Mouse (Mus musculus): Measurements from ENCODE around the gene Dpyd. TPM values are rescaled to one million over a fixed set of nuclear protein-coding genes. Genes with fewer than 3 reads are reported as not detected.

Dpyd gene
- polyA plus RNA-seq, 1 experiment from 2014 or later, result 6.4 TPM

DNA sequence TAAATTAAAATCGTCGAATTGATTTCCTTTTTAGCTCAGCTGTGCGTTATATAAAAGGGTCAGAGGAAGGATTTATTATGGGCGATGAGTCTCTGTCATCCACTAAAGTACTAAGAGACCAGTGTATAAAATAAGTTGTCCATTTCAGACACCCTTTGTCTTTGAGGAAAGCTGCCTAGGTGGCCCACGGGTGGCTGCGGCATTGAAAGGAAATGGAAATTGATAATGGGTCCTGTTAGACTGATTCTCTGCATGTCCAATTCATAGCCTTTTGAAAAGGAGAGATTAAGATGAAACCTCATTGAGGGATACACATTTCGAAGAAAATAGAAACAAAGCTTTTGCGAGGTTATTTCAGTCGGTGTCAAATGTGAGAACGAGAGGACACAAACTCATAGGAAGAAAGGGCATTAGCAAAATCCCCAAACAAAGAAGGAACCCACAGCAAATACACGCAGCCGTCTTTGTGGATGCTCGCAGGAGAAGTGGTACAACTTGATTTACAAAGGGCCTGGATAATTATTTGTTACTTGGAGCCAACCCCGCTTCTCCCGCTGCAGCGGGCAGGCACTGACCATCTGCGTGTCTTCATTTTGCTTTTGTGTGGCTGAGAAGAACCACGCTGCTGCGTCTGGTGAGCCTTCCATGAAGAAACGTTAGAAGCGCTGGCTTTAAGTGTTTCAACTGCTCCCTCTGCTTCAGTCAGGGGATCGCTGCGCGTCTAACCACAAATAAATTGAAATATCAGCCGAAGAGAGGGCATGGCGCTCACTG, 825.6 kb downstream of the Dpyd start:
- 61% methylated on average over 26 of the region's 26 CpGs for WGBS
- Histone ChIP-seq H3K4me1 (ENCODE audit: control insufficient read depth, insufficient read depth, low read length) (no peaks in the 10 kb centered on the region), H3K9ac (replicated peaks; ENCODE audit: low read length) (peak overlapping the region; percentile 32; the same call in 1 of the 2 replicates), H3K27ac (replicated peaks; ENCODE audit: low read depth, low read length) (no peak overlapping the region), H3K9me3 (replicated peaks; ENCODE audit: control insufficient read depth, low read length) (no peaks in the 10 kb centered on the region), H3K36me3 (replicated peaks; ENCODE audit: control insufficient read depth, insufficient read depth, low read depth, low read length) (no peaks in the 10 kb centered on the region), H3K27me3 (ENCODE audit: control insufficient read depth, insufficient read depth, low read length) (no peaks in the 10 kb centered on the region), H3K4me3 (ENCODE audit: low read depth, low read length) (no peak overlapping the region), H3K4me2 (ENCODE audit: low read depth, low read length) (no peak overlapping the region)
- DNase-seq (ENCODE audit: low spot score) (peak; percentile 13), ATAC-seq (replicated peaks; ENCODE audit: insufficient number of reproducible peaks, low FRiP score, low TSS enrichment, low read depth) (no peak)

DNA sequence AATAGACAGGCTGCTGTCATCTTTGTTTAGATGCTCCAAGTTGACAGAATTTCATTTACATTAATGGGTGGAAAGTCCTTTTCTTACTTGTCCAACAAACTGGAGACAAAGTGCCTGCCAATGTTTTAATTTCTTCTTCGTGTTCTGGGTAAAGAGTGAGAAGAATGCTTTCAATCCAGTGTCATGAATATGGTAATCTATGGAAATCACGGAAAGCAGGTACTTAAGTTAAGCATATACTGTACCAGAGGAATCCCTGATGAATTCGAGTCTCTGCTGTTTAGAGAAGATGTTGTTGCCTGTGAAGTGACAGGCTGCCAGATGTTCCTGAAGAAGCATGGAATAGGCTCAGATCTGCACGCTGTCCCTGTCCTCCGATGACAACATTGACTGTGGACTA, 835.3 kb downstream of the Dpyd start:
- DNase-seq (ENCODE audit: low spot score), result no peak
- H3K9ac ChIP-seq (replicated peaks; ENCODE audit: low read length), result no peak overlapping the region
- 57% methylated on average over 5 of the region's 5 CpGs for WGBS
- H3K4me2 ChIP-seq (ENCODE audit: low read depth, low read length), result no peak overlapping the region
- no peaks in the 10 kb centered on the region for H3K9me3 ChIP-seq (replicated peaks; ENCODE audit: control insufficient read depth, low read length)
- no peaks in the 10 kb centered on the region for H3K27me3 ChIP-seq (ENCODE audit: control insufficient read depth, insufficient read depth, low read length)
- no peak overlapping the region for H3K27ac ChIP-seq (replicated peaks; ENCODE audit: low read depth, low read length)
- no peaks in the 10 kb centered on the region for H3K36me3 ChIP-seq (replicated peaks; ENCODE audit: control insufficient read depth, insufficient read depth, low read depth, low read length)
- no peak for ATAC-seq (replicated peaks; ENCODE audit: insufficient number of reproducible peaks, low FRiP score, low TSS enrichment, low read depth)
- H3K4me3 ChIP-seq (ENCODE audit: low read depth, low read length), result no peak overlapping the region
- no peaks in the 10 kb centered on the region for H3K4me1 ChIP-seq (ENCODE audit: control insufficient read depth, insufficient read depth, low read length)

GRCm38 (mm10) chr3:119402836-119403728, 841.2 kb downstream of the Dpyd start:
- H3K9ac ChIP-seq (replicated peaks; ENCODE audit: low read length), result no peak overlapping the region
- ATAC-seq (replicated peaks; ENCODE audit: insufficient number of reproducible peaks, low FRiP score, low TSS enrichment, low read depth), result no peak
- H3K4me2 ChIP-seq (ENCODE audit: low read depth, low read length), result no peak overlapping the region
- no peaks in the 10 kb centered on the region for H3K4me1 ChIP-seq (ENCODE audit: control insufficient read depth, insufficient read depth, low read length)
- WGBS, result 75% methylated on average over 7 of the region's 7 CpGs
- H3K4me3 ChIP-seq (ENCODE audit: low read depth, low read length), result no peak overlapping the region
- no peaks in the 10 kb centered on the region for H3K27me3 ChIP-seq (ENCODE audit: control insufficient read depth, insufficient read depth, low read length)
- no peak overlapping the region for H3K27ac ChIP-seq (replicated peaks; ENCODE audit: low read depth, low read length)
- no peaks in the 10 kb centered on the region for H3K36me3 ChIP-seq (replicated peaks; ENCODE audit: control insufficient read depth, insufficient read depth, low read depth, low read length)
- H3K9me3 ChIP-seq (replicated peaks; ENCODE audit: control insufficient read depth, low read length), result no peaks in the 10 kb centered on the region
- no peak for DNase-seq (ENCODE audit: low spot score)

DNA sequence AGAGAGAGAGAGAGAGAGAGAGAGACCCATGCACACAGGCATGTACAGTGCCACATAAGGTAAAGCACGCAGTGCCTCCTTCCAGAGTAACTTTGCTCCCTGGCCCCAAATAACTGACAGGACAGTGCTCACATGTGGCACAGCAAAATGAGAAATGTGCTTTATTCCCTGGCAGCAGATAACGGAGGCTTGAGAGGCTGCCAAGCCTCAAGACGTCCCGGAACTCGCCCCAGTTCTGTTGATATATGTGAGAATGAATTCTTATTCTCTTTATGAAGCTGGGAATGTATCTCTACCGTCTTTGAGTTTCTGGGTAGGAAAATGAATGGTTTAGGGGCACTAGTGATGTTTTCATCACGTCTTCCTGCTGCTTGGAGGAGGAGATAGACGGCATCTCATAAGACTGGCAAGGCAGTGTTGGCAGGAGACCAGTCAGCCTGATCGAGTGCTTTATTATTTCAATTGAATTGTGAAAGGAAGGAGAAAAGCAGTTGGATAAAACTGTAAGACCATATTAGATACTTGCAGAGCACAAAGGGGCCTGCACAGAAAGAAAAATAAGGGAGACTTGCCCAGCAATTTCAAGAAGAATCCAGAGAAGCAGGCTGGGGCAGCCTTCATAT, 857.3 kb downstream of the Dpyd start:
- H3K4me3 ChIP-seq (ENCODE audit: low read depth, low read length), result no peak overlapping the region
- no peaks in the 10 kb centered on the region for H3K27me3 ChIP-seq (ENCODE audit: control insufficient read depth, insufficient read depth, low read length)
- H3K4me2 ChIP-seq (ENCODE audit: low read depth, low read length), result no peak overlapping the region
- no peak for ATAC-seq (replicated peaks; ENCODE audit: insufficient number of reproducible peaks, low FRiP score, low TSS enrichment, low read depth)
- DNase-seq (ENCODE audit: low spot score), result no peak
- H3K4me1 ChIP-seq (ENCODE audit: control insufficient read depth, insufficient read depth, low read length), result no peaks in the 10 kb centered on the region
- H3K36me3 ChIP-seq (replicated peaks; ENCODE audit: control insufficient read depth, insufficient read depth, low read depth, low read length), result no peaks in the 10 kb centered on the region
- 81% methylated on average over 9 of the region's 9 CpGs for WGBS
- no peak overlapping the region for H3K9ac ChIP-seq (replicated peaks; ENCODE audit: low read length)
- no peaks in the 10 kb centered on the region for H3K9me3 ChIP-seq (replicated peaks; ENCODE audit: control insufficient read depth, low read length)
- no peak overlapping the region for H3K27ac ChIP-seq (replicated peaks; ENCODE audit: low read depth, low read length)

DNA sequence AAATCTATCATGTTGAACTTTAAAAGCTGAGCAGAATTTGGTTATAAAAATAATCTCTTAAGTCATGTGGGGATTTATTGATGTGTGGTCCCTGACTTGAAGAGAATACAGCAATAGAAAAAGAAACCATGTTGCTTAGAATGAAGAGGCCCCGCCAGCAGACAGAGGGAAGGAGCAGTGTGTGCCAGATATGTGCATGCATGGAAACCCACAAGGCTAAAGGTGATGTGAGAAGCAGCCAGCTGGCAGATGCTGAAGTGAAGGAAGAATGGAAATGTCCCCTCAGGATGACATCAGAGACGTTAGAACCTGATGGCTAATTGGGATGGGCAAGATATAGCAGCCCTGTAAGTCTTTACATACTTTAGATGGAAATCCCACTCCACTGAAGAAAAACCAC, 857.8 kb downstream of the Dpyd start:
- H3K27me3 ChIP-seq (ENCODE audit: control insufficient read depth, insufficient read depth, low read length), result no peaks in the 10 kb centered on the region
- 87% methylated on average over 2 of the region's 2 CpGs for WGBS

DNA sequence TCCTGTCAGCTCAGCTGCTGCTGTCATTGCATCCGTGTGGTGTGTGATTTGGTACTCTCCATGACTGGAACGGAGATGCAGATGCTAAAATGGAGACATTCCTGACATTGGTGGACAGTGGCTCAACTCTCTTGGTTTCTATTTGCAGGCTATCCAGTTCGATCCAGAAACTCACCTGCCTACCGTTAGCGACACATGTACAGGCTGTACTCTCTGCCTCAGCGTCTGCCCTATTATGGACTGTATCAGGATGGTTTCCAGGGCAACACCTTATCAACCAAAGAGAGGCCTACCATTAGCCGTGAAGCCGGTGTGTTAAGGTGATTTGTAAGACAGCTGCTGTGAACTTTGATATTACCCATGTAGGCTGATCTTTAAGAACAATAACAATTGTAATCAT, 869.4 kb downstream of the Dpyd start:
- no peaks in the 10 kb centered on the region for H3K4me1 ChIP-seq (ENCODE audit: control insufficient read depth, insufficient read depth, low read length)
- H3K36me3 ChIP-seq (replicated peaks; ENCODE audit: control insufficient read depth, insufficient read depth, low read depth, low read length), result no peaks in the 10 kb centered on the region
- no peak overlapping the region for H3K4me2 ChIP-seq (ENCODE audit: low read depth, low read length)
- H3K4me3 ChIP-seq (ENCODE audit: low read depth, low read length), result no peak overlapping the region
- DNase-seq (ENCODE audit: low spot score), result no peak
- H3K9me3 ChIP-seq (replicated peaks; ENCODE audit: control insufficient read depth, low read length), result no peaks in the 10 kb centered on the region
- no peak overlapping the region for H3K9ac ChIP-seq (replicated peaks; ENCODE audit: low read length)
- WGBS, result 77% methylated on average over 8 of the region's 8 CpGs
- ATAC-seq (replicated peaks; ENCODE audit: insufficient number of reproducible peaks, low FRiP score, low TSS enrichment, low read depth), result no peak
- H3K27me3 ChIP-seq (ENCODE audit: control insufficient read depth, insufficient read depth, low read length), result no peaks in the 10 kb centered on the region
- H3K27ac ChIP-seq (replicated peaks; ENCODE audit: low read depth, low read length), result no peak overlapping the region

More for the DNA sequence above, 857.8 kb downstream of the Dpyd start:
- Histone ChIP-seq H3K4me1 (ENCODE audit: control insufficient read depth, insufficient read depth, low read length) (no peaks in the 10 kb centered on the region), H3K27ac (replicated peaks; ENCODE audit: low read depth, low read length) (no peak overlapping the region), H3K9me3 (replicated peaks; ENCODE audit: control insufficient read depth, low read length) (no peaks in the 10 kb centered on the region), H3K36me3 (replicated peaks; ENCODE audit: control insufficient read depth, insufficient read depth, low read depth, low read length) (no peaks in the 10 kb centered on the region), H3K4me2 (ENCODE audit: low read depth, low read length) (no peak overlapping the region), H3K4me3 (ENCODE audit: low read depth, low read length) (no peak overlapping the region), H3K9ac (replicated peaks; ENCODE audit: low read length) (no peak overlapping the region)
- ATAC-seq (replicated peaks; ENCODE audit: insufficient number of reproducible peaks, low FRiP score, low TSS enrichment, low read depth), result no peak
- DNase-seq (ENCODE audit: low spot score), result no peak

- H3K36me3 ChIP-seq (replicated peaks; ENCODE audit: control insufficient read depth, insufficient read depth, low read depth, low read length), result no peaks in the 10 kb centered on the region
- H3K4me3 ChIP-seq (ENCODE audit: low read depth, low read length), result no peak overlapping the region
- H3K4me1 ChIP-seq (ENCODE audit: control insufficient read depth, insufficient read depth, low read length), result no peaks in the 10 kb centered on the region
- no peak overlapping the region for H3K9ac ChIP-seq (replicated peaks; ENCODE audit: low read length)
- H3K27me3 ChIP-seq (ENCODE audit: control insufficient read depth, insufficient read depth, low read length), result no peaks in the 10 kb centered on the region
- WGBS, result 70% methylated on average over 7 of the region's 7 CpGs
- no peak overlapping the region for H3K4me2 ChIP-seq (ENCODE audit: low read depth, low read length)
- DNase-seq (ENCODE audit: low spot score) (no peak), ATAC-seq (replicated peaks; ENCODE audit: insufficient number of reproducible peaks, low FRiP score, low TSS enrichment, low read depth) (no peak)
- H3K9me3 ChIP-seq (replicated peaks; ENCODE audit: control insufficient read depth, low read length), result no peaks in the 10 kb centered on the region
- no peak overlapping the region for H3K27ac ChIP-seq (replicated peaks; ENCODE audit: low read depth, low read length)
These were observed 869.8 kb downstream of the Dpyd start for GRCm38 (mm10) chr3:119431757-119432156.

Measured in embryonic facial prominence, embryonic 11.5 days (tissue).